Mouse (Mus musculus) limb, embryonic 14.5 days (tissue): ENCODE measurements around the gene Smg6. TPM values are rescaled to one million over a fixed set of nuclear protein-coding genes. Genes with fewer than 3 reads are reported as not detected.

Experiments
- ATAC-seq: fragments of 200-750 bp; cut with Nextera tagmentation; 2 replicates; pipeline ENCODE4 v1.8.0; 2017; ENCODE audit warnings: low read depth, moderate number of reproducible peaks, moderate TSS enrichment; ENCODE audit not compliant: low FRiP score
- DNase-seq: peaks from one replicate; pipeline ENCODE4 v3.0.0-alpha.2; 2015; ENCODE audit warnings: low spot score
- H3K27ac ChIP-seq: fragments of 300-500 bp; sonication (generic); replicated peaks from 2 replicates; pipeline ENCODE4 v1.5.1; 2014; ENCODE audit warnings: low read depth, mild to moderate bottlenecking, low read length, moderate library complexity, mixed read lengths
- H3K27me3 ChIP-seq: fragments of 300-500 bp; sonication (generic); 2 replicates; pipeline ENCODE4 v1.6.1; 2014; ENCODE audit warnings: low read length, mixed read lengths; ENCODE audit not compliant: control insufficient read depth, insufficient read depth
- H3K36me3 ChIP-seq: fragments of 300-500 bp; sonication (generic); 2 replicates; pipeline ENCODE4 v1.6.1; 2014; ENCODE audit warnings: mild to moderate bottlenecking, low read length, moderate library complexity, mixed read lengths; ENCODE audit not compliant: control insufficient read depth, insufficient read depth
- H3K4me1 ChIP-seq: fragments of 300-500 bp; sonication (generic); 2 replicates; pipeline ENCODE4 v1.6.1; 2014; ENCODE audit warnings: antibody characterized with exemption, low read length, mixed read lengths; ENCODE audit not compliant: control insufficient read depth, insufficient read depth
- H3K4me2 ChIP-seq: fragments of 300-500 bp; sonication (generic); replicated peaks from 2 replicates; pipeline ENCODE4 v1.6.1; 2014; ENCODE audit warnings: low read depth, mild to moderate bottlenecking, low read length, moderate library complexity; ENCODE audit not compliant: severe bottlenecking
- H3K4me3 ChIP-seq: fragments of 300-500 bp; sonication (generic); replicated peaks from 2 replicates; pipeline ENCODE4 v1.5.1; 2014; ENCODE audit warnings: low read length
- H3K9ac ChIP-seq: fragments of 300-500 bp; sonication (generic); 2 replicates; pipeline ENCODE4 v1.6.1; 2014; ENCODE audit warnings: mild to moderate bottlenecking, low read depth, low read length, moderate library complexity; ENCODE audit not compliant: severe bottlenecking
- H3K9me3 ChIP-seq: fragments of 300-500 bp; sonication (generic); 2 replicates; pipeline ENCODE4 v1.6.1; 2016; ENCODE audit warnings: low read length; ENCODE audit not compliant: control insufficient read depth
- POLR2A ChIP-seq: fragments of 200-500 bp; IDR thresholded peaks from 2 replicates; pipeline ENCODE4 v1.8.0; 2012; ENCODE audit warnings: inconsistent platforms, mild to moderate bottlenecking, moderate library complexity, borderline replicate concordance; ENCODE audit not compliant: insufficient read depth, insufficient read length; ENCODE audit errors: extremely low read depth
- WGBS: fragments of 180-500 bp; shearing (Covaris S2); extraction: QIAGEN DNeasy Blood & Tissue Kit; methylation state at CpG from one replicate; pipeline ENCODE4 v1.1.7; 2014; 5-methylcytosine and 5-hydroxymethylcytosine counted together
- polyA plus RNA-seq, 2 experiments: library from polyadenylated mRNA; depleted of rRNA in 1 of 2; stranded (reverse) in 1 of 2; unstranded in 1 of 2; fragments of >200 nt; fragmentation: Nextera tagmentation in 1 of 2; extraction: Ambion mirVana in 1 of 2; gene quantifications; 2 replicates each; pipeline versions ENCODE4 v1.2.1 to v1.2.3; 2012 to 2014

The Smg6 gene
- polyA plus RNA-seq, 2 experiments: 16.0 to 36.5 TPM

DNA sequence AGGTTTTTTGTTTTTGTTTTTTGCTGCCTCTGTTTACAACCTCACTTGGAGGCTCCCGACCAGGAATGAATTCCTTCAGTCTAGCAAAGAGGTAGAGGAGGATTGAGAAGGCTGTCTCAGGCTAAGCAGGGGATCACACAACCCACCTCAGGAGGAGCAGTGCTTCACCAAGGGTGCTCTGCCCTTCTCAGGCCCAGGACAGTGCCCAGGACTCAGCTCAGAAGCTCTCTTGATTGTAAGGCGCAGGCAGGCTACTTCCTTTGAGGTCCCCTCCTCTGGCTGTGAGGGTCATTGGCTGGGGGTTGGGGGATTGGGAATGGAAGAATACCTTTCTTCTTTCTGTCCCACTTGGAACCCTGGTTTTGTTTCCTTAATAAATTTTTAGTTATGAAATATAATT lies 238.4 kb downstream of the Smg6 start:
- Histone ChIP-seq H3K9ac (peak overlapping the region; percentile 82), H3K27ac (no peak overlapping the region; the same call in 1 of the 2 replicates)

DNA sequence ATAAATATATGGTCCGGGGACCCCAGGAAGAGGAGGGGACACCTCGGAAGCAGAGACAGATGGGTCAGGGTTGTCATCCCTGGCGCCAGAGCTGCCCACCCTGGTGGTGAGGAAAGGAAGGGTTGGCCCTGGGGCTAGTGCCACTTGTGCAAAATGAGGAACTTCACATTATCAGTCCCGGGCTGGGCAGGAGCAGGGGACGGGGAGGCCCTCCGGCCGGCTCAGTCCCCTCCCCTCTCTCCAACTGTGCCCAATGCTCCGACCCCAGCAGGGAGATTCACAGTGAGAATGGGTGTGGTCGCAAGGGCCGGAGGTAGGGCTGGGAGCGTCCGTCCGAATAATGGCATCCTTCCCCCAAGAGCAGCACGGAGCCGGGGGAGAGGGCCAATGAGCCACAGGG lies 239.1 kb downstream of the Smg6 start:
- H3K36me3 ChIP-seq: peaks cover 75% of the 10 kb centered on the region

More for the DNA sequence above, 238.4 kb downstream of the Smg6 start:
- peaks cover 39% of the 10 kb centered on the region for H3K4me1 ChIP-seq
- H3K36me3 ChIP-seq: peaks cover 82% of the 10 kb centered on the region
- DNase-seq (no peak), ATAC-seq (no peak)
- 66% methylated on average over 2 of the region's 2 CpGs for WGBS
- H3K4me3 ChIP-seq: peak overlapping the region; percentile 59
- no peak for TF ChIP-seq POLR2A
- H3K9me3 ChIP-seq: no peaks in the 10 kb centered on the region
- H3K4me2 ChIP-seq: peak overlapping the region; percentile 85
- peaks cover 45% of the 10 kb centered on the region for H3K27me3 ChIP-seq

DNA sequence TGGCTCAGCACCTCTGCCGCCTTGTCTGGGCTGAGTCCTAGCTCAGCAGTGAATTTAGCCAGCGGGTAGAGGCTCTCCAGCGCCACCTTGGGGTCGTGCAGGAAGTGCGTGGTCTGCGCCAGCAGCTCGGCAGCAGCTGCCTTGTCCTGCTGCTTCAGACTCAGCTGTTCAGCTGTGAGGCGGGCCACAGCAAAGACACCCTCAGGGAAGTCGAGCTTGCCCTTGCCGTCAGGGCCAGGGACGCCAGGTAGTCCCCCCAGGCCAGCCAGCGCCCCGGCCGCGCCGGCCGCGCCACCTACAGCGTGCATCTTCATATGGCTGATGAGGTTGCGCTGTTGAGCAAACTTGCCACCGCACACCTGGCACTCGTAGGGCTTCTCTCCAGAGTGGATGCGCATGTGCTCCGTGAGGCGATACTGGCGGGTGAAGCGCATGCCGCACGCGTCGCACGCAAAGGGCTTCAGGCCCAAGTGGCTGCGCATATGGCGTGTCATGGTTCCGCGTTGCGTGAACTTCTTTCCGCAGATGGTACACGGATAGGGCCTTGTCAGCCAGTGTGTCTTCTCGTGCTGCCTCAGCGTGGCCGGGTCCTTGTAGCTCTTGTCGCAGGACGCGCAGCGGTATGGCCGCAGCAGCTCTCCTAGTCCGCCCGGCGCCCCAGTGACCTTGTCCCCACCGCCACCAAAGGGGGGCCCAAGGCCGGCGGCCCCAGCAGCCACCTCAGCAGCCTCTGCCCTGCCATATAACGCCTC lies 240.0 kb downstream of the Smg6 start:
- Histone ChIP-seq H3K9ac (peak overlapping the region; percentile 82), H3K4me2 (peak overlapping the region; percentile 85), H3K27ac (peak overlapping the region; percentile 79), H3K4me1 (peaks cover 47% of the 10 kb centered on the region), H3K36me3 (peaks cover 68% of the 10 kb centered on the region), H3K4me3 (peak overlapping the region; percentile 59), H3K27me3 (peaks cover 60% of the 10 kb centered on the region), H3K9me3 (no peaks in the 10 kb centered on the region)
- TF ChIP-seq POLR2A: no peak
- ATAC-seq: no peak
- DNase-seq: no peak
- 7% methylated on average over 53 of the region's 54 CpGs for WGBS

More for the DNA sequence above, 239.1 kb downstream of the Smg6 start:
- Histone ChIP-seq H3K27ac (peak overlapping the region; percentile 79), H3K4me3 (peak overlapping the region; percentile 59), H3K27me3 (peaks cover 51% of the 10 kb centered on the region), H3K4me1 (peaks cover 44% of the 10 kb centered on the region), H3K9me3 (no peaks in the 10 kb centered on the region), H3K9ac (peak overlapping the region; percentile 82), H3K4me2 (peak overlapping the region; percentile 85)
- no peak for TF ChIP-seq POLR2A
- no peak for DNase-seq
- WGBS: 20% methylated on average over 15 of the region's 15 CpGs
- no peak for ATAC-seq

DNA sequence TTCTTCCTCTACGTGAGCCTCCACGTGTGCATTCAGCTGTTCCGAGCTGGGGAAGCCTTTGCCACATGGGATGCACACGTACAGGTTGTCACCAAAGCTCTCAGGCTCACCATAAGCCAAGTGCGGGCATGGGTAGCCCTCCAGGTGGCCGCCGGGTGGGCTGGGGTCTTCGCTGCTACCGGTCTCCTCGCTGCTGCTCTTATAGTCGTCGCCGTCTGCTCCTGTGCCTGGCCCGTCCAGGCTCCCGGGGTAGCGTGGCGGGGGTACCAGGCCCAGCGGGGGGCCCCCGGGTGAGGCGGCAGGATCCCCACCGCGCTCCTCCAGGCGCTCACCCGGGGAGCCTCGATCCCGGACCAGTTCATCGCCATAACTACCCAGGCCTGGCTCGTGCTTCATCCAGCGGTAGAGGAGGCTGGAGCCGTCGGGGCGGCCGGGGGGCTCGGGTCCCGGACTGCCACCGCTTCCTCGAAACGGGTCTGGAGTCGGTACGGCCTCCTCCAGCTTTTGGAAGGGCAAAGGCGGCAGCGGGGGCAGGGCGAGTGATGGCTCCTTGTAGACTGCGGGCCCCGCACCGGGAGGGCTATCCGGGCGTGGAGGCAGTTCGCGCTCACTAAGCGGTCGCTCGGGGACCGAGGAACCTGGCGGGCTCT lies 240.7 kb downstream of the Smg6 start:
- Histone ChIP-seq H3K4me1 (peaks cover 47% of the 10 kb centered on the region), H3K27me3 (peaks cover 67% of the 10 kb centered on the region), H3K4me2 (peak overlapping the region; percentile 85), H3K36me3 (peaks cover 61% of the 10 kb centered on the region), H3K9ac (peak overlapping the region; percentile 82), H3K27ac (peak overlapping the region; percentile 79), H3K9me3 (no peaks in the 10 kb centered on the region), H3K4me3 (peak overlapping the region; percentile 59)
- ATAC-seq (no peak), DNase-seq (no peak)
- WGBS: 4% methylated on average over 47 of the region's 55 CpGs
- TF ChIP-seq POLR2A: no peak

DNA sequence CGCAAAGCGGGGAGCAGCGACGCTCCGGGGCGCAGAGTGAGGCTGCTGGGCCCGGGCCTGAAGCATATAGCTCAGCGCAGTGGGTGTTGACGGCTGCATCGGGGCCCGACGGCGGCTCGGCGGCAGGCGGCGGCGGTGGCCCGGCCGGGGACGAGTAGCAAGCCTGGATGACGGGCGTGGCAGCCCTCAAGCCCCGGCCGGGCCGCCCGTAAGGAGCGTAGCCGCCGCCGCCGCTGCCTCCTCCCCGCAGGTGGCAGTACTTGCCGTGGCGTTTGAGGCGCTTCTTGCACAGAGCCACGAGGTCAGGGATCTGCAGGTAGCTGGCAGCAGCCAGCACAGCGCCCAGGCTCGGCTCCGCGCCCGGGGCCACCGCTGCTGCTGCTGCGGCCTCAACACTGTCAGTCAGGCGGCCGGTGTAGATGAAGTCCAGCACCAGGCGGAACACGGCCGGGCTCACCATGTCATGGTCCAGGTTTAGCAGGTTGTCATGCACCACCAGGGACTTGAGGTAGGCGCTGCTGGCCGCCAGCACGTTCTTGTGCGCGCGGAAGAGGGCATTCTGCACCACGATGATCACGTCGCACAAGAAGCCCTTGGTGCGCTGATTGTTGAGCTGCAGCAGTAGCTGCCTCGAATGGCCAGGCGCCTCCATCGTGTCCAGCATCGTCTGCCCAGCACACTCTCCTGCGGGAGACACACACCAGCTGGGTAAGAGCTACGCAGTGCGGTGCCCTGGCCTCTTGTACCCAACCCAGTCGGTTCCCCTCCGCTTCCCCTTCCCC lies 241.4 kb downstream of the Smg6 start:
- H3K4me1 ChIP-seq: peaks cover 51% of the 10 kb centered on the region
- peak overlapping the region; percentile 85 for H3K4me2 ChIP-seq
- H3K27ac ChIP-seq: peak overlapping the region; percentile 79
- DNase-seq (no peak), ATAC-seq (no peak)
- TF ChIP-seq POLR2A: no peak
- H3K9me3 ChIP-seq: no peaks in the 10 kb centered on the region
- 4% methylated on average over 50 of the region's 68 CpGs for WGBS
- H3K27me3 ChIP-seq: peaks cover 74% of the 10 kb centered on the region
- peak overlapping the region; percentile 59 for H3K4me3 ChIP-seq
- peaks cover 54% of the 10 kb centered on the region for H3K36me3 ChIP-seq
- H3K9ac ChIP-seq: peak overlapping the region; percentile 82
